Mouse (Mus musculus): ENCODE results near the gene Jph3.

Jph3 gene

DNA sequence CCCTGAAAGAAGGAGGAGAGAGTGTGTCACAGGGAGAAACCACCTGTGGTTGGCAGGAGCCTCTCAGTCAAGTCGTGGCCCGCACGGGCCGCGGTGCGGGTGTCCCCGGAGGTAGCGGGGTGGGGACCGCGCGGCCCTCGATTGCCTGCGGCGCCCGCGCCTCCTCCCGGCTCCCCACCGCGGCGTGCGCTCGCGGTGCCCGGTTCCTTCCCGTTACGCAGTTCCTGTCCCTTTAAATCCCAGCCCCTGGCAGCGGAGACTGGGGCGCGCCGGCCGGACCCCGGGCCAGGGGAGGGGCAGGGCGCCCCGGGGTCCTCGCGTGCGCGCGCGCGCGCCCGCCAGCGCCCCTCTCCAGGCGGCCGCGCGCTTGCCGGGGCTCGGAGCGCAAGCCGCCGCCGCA, 331 bp downstream of the Jph3 start:
- in situ Hi-C loops (cut with MboI, MseI): no loop called here

DNA sequence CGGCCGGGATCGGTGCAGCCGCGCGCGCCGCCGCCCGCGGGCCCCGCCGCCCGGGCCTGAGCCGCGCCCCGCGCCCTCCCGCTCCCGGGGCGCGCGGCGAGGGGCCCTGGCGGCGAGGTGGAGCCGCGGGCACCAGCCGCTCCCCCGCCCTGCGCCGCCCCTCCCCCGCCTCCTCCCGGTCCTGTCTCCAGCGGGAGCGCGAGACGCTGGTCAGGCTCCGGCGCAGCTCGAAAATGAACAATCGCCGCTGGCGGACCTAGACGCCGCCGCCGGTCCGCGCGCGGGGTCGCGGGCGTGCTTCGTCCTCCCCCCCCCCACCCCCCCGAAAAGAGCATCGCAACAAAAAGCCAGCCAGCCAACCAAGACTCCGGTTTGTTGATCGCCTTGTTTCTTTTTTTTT, 747 bp downstream of the Jph3 start:
- in situ Hi-C loops (cut with MboI, MseI): no loop called here

DNA sequence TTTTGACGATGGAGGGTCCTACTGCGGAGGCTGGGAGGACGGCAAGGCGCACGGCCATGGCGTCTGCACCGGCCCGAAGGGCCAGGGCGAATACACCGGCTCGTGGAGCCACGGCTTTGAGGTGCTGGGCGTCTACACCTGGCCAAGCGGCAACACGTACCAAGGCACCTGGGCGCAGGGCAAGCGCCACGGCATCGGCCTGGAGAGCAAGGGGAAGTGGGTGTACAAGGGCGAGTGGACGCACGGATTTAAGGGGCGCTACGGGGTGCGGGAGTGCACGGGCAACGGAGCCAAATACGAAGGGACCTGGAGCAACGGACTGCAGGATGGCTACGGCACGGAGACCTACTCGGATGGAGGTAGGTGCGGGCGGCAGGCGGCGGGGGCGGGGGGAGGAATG, 1.2 kb downstream of the Jph3 start:
- in situ Hi-C loops (cut with MboI, MseI): no loop called here

DNA sequence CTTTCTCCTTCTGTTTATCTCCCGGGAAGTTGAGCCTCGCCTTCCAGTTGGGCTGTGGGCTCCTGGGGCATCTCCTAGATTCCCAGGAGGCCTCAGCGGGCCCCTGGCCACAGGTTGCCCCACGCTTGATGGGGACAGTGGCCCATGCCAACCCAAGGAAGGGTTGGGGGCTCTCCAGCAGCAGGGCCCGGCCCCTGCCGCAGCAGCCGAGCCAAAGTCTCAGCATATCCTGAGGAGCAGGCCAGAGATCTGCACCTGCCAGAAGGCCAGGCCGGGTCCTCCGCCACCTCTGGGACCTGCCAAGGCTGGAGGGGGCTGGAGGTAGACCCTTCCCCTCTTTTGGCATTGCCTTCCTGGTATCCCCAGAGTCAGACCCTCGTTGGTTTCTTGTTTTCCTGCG, 1.6 kb downstream of the Jph3 start:
- in situ Hi-C loops (cut with MboI, MseI): no loop called here

DNA sequence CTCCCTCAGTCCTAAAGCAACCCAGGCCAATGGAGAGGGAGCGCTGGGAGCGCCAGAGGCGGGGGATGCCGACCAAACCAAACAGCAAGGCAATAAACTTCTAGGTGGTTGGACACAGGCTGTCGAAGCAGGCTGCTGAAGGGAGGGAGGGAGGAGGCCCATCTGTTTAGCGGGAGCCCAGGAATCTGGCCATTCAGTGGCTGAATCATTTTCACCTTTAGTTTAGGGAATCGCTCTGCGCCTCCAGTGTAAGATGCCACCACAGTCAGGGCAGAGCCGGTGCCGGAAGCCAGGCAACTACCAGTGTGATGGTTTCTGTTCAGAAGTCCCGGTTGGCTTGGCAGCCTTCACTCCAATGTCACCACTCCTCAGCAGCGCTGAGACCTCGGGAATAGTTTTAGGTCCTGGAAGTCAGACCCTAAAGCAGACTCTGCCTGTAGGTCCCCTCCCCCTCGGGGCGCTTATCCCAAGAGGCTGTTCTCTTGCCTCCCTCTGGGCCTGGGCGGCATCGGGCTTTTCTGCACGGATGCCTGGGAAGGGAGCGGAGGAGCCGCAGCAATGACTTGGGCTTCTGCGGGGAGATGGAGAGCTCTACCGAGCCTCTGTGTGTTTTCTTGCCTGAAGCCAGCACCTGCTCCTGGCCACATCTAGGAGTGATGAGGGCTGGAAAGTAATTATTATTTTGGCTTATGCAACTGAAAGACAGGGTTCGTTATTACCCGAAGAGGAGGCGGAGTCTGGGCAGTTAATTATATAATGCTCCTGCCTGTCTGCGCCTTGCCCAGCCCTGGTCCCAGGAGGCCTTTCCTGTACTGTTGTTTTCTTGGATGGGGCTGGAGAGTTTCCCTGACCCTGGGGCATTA, 2.3 kb downstream of the Jph3 start:
- in situ Hi-C loops (cut with MboI, MseI): no loop called here

DNA sequence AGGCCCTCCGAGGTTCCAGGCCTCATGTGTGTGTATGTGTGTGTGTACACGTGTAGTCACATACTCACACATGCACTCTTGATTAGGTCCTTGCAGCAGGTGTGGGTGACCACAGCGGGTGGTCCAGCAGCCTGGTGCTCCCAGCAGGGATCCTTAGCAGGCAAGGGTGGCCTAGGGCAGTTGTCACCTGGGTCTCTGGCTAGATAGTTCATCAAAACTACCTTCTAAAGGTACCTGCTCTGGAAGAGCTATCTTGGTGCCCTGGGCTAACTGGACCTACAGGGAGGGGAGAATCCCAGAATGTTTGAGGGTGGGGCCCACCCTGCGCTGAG, 2.9 kb downstream of the Jph3 start:
- in situ Hi-C loops (cut with MboI, MseI): no loop called here

DNA sequence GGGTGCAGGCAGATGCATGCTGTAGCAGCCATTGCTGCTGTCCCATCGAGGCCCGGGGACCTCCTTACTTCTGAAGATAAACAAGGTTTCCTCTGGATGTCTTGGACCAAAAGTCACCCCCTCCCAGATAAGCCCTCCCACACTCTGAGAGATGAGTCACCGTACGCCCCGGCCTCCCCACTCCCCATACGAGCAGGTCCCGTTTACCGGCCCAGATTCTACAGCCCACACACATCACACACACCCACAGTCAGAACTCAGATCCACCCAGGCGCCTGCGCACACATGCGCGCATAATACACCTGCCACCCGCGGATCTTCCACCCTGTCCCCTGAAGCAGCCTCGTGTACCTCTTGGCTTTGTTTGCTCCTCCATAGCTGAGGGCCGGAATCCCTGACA, 4.8 kb downstream of the Jph3 start:
- in situ Hi-C loops (cut with MboI, MseI): no loop called here

DNA sequence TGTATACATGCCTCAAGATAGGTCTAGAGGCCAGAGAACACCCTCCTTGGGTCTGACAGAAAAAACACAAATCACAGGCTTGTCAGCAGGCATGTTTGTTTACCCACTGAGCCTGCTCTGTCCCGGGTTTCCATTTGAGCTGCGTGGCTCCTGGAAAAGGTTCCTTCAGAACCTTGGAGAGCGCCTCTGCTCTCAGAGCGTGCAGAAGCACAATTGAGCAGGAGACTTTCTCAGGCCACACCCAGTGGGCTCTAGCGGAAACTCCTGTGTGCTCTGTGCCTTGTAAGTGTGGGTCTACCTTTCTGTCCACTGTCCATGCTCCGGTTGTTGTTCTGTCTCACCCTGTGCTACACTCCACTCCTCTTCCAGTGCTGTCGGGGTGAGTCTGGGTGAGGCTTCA, 6.8 kb downstream of the Jph3 start:
- in situ Hi-C loops (cut with MboI, MseI): no loop called here

DNA sequence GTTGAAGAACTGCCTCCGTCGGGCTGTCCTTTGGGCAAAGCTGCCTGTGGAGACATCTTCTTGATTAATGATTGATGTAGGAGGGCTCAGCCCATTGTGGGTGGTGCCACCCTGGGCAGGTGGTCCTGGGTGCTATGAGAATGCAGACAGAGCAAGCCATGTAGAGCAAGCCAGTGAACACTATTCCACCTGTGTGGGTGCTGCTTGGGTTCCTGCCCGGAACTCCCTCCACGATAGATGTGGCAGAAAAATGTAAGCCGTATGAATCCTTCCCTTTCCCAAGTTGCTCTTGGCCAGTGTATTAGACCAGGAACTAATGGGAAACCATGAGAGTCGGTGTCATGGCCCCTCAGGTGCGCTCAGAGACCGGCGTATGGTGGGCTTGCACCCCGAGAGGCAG, 11.3 kb downstream of the Jph3 start:
- in situ Hi-C loops (cut with MboI, MseI): no loop called here

DNA sequence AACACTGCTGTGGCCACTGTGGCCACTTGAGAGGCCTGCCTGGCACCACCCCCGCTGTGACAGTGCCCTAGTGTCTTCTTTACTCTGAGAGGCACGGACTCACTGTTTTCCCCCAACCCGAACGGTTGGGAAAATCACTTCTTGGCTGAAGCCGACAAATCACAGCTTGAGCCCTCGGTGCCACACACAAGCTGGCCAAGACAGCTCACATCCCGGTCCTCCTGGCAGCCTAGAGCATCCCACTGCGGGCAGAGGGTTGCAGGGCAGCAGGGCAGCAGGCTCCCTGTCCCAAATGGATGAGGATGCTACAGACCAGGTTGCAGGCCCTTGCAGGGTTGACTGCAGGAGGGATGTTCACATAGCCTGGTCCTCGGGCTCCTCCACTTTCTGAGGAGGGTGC, 20.1 kb downstream of the Jph3 start:
- in situ Hi-C loops (cut with MboI, MseI): no loop called here

DNA sequence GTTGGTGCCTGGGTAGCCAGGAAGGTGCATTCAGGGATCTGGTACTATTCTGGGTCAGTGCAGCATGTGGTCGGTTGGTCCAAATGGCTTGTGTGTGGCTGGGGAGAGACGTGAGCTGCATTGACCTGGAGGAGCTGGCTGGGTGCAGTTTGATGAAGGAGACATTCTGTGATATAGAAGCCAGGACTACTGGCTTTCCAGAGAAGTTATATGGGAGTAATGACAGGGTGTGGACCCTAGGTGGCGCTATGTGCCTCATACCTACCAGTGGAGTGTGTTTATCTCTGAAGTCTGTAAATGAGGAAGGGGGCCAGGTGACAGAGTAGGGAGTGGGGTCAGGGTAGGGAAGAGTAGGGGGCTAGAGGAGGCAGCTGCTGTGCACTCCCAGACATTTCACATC, 21.1 kb downstream of the Jph3 start:
- in situ Hi-C loops (cut with MboI, MseI): loop anchor here (10.0 kb wide), 1 partner anchor 174 kb away; no protein-coding TSS in a partner anchor

DNA sequence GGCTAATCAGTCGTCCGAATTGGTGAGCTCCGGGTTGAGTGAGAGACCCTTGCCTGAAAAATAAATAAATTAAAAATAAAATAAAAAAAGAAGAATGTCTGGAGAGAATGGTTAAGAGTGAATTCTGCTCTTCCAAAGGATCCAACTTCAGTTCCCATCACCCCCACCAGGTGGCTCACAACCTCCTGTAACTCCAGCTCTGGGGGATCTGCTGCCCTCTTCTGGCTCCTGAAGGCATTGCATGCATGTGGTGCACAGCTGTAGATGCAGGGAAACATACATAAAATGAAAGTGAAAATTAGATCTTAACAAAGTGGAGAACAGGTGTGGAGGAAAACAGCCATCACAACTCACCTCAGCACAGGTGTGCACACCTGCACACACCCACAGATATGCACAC, 22.0 kb downstream of the Jph3 start:
- in situ Hi-C loops (cut with MboI, MseI): loop anchor here (10.0 kb wide), 1 partner anchor 173 kb away; no protein-coding TSS in a partner anchor

DNA sequence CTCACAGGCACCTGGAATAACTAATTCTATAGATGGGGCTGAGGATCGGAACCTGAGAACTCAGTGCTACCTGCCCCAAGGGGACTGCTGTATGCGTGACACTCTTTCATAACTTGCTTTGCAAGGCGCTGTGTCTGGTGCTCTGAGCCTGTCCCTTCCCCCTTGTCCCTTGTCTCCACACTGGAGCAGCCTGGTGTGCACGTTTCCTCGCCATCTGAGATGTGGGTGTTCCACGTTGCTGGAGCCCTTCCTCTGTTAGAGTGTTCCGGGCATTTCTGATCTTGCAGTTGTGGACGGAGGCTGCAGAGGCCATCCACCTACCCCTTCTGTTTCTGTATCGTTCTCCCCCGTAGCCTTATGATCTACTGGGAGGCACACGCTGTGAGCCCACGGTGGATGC, 29.0 kb downstream of the Jph3 start:
- in situ Hi-C loops (cut with MboI, MseI): loop anchor here (10.0 kb wide), 1 partner anchor 166 kb away; no protein-coding TSS in a partner anchor

DNA sequence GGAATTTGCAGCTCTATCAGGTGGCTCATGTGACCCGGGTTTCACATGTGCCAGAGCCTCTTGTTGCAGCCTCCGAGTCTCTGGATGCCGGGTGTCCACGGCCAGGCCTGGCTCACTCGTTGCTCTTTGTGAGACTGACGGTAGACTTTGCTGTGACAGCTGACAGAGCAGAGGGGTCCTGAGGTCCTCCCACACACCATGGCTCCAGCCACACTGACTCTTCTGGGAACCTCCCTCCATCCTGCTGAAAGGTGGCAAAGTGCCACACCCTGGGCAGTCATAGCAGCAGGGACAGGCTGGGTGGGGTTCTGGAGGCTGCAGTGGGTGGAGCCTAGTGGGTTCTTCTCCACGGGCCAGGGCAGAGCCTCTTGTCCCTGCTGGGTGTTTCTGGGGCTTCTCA, 31.1 kb downstream of the Jph3 start:
- in situ Hi-C loops (cut with MboI, MseI): loop anchor here (10.0 kb wide), 2 partner anchors 496 to 1126 kb away; no protein-coding TSS in a partner anchor

DNA sequence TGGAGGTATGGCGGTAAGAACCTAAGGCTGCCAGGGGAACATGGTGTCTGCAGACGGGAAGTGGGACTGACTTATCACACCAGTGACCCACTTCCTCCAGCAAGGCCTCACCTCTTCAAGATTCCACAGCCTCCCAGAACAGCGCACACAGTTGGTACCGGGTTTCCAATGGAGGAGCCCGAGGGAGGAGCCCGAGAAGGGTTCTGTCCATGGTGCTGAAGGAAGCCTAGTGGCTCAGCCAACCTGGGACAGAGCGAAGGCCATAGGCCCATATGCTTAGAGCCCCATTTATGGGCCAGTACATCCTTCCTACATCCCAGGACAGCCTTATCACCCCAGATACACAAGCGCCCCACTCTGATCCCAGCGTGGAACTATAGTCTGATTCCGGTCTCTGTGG, 32.1 kb downstream of the Jph3 start:
- in situ Hi-C loops (cut with MboI, MseI): loop anchor here (10.0 kb wide), 2 partner anchors 497 to 1127 kb away; no protein-coding TSS in a partner anchor

DNA sequence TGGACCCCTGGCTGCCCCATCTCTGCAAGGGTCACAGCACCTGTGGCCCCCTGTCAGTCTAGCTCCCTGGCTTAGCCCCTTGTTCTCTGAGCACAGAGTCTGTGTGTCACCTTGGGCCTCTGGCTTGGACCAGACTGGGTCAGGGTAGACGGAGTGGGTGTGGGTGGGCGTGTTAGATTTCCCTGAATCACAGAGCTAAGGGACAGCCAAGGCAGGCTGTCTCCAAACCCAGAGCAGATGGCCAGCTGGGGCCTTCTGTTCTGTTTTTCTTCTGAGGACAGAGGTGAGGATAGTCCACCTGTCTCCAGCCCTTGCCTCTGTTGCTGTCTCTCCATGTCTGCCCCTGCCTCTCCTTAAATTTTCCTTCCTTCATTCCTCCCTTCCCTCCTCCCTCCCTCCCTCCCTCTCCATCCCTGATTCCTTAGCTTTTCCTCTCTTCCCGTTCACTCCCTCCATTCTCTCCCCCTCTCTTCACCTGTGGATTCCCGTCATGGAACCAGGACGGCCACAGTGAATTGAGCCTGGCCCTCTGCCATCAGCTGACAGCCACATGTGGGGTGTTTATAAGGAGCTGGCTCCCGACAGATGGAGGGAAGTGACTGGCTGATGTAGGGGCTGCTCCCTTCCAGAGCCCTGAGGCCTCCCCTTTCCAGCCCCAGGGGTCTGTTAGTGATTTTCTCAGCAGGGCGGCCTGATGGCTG, 33.7 kb downstream of the Jph3 start:
- in situ Hi-C loops (cut with MboI, MseI): loop anchor here (10.0 kb wide), 2 partner anchors 498 to 1128 kb away; no protein-coding TSS in a partner anchor

DNA sequence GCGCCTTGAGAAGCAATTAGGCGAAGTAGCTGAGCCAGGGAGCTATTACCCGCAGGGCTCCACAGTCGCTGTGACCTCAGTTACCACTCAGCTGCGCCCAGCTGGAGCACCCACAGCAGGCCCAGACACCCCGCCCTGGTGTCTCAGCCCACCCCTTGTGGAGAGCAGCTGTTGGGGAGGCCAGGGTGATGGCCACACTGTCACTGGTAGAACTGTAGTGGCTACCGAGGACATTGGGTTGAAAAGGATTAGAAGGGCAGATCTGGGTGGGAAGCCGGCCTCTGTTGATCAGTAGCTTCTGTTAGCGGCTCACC, 34.2 kb downstream of the Jph3 start:
- in situ Hi-C loops (cut with MboI, MseI): loop anchor here (10.0 kb wide), 2 partner anchors 499 to 1129 kb away; no protein-coding TSS in a partner anchor

DNA sequence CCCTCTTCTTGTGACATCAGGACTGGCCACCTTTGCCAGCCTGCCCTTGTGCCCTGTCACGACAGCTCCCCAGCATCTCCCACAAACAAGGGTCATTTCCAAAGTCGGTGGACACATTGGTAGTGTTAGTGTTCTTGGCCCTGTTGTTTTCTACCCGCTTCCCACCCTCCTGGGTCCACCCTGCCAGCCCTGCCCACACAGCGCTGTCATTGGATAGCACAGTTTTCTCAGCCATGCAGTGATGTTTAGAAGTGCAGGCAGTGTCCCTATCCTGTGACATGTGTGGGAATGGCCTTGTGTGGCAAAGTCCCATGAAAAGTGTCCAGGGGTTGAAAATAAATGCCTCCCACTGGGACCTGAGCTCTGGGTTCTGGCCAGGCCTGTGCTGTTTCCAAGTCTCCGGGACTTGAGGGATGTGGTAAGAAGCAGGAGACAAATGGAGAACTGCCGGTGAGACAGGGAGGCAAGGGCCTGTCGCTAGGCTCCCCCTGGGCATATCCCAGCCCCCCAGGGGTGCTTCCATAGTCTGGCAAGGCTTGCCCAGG, 36.2 kb downstream of the Jph3 start:
- in situ Hi-C loops (cut with MboI, MseI): loop anchor here (10.0 kb wide), 2 partner anchors 501 to 1131 kb away; no protein-coding TSS in a partner anchor

DNA sequence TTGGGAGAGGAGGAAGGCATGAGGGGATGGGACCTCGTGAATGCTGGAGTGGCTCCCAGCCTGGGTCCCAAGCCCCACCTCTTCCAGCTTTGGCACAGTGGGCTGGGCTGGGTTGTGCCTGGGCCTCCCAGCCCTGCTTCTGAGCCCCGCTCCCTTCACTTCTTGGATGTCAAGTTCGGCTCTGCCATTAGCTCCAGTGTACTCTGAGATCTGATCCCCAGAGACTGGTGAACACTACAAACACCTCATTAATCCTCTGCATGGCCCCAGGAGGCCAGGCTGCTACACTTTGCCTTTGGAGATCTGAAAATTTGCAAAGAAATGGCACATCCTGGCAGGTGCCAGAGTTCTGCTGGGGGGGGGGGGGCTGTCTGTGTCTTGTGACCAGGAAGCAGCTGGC, 39.7 kb downstream of the Jph3 start:
- in situ Hi-C loops (cut with MboI, MseI): loop anchor here (10.0 kb wide), 2 partner anchors 504 to 1134 kb away; no protein-coding TSS in a partner anchor

DNA sequence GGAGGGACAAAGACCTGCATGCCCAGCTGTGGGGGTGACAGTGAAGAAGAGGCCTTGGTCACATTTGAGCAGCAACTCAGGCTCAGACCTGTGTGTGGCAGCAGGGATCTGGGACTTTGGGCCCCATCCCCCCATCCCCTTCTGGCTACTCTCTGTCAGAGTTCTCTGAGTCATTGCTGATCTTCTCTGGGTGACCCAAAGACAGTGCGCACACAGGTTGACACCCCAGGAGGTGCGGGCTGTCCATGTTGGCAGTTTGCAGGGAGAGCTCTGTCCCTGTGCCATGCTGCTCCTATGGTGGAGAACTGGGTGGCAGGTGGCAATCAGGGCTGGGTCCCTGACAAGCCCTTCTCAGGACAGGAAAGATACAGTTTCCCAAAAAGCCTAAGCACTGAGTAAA, 40.2 kb downstream of the Jph3 start:
- in situ Hi-C loops (cut with MboI, MseI): loop anchor here (10.0 kb wide), 2 partner anchors 505 to 1135 kb away; no protein-coding TSS in a partner anchor

DNA sequence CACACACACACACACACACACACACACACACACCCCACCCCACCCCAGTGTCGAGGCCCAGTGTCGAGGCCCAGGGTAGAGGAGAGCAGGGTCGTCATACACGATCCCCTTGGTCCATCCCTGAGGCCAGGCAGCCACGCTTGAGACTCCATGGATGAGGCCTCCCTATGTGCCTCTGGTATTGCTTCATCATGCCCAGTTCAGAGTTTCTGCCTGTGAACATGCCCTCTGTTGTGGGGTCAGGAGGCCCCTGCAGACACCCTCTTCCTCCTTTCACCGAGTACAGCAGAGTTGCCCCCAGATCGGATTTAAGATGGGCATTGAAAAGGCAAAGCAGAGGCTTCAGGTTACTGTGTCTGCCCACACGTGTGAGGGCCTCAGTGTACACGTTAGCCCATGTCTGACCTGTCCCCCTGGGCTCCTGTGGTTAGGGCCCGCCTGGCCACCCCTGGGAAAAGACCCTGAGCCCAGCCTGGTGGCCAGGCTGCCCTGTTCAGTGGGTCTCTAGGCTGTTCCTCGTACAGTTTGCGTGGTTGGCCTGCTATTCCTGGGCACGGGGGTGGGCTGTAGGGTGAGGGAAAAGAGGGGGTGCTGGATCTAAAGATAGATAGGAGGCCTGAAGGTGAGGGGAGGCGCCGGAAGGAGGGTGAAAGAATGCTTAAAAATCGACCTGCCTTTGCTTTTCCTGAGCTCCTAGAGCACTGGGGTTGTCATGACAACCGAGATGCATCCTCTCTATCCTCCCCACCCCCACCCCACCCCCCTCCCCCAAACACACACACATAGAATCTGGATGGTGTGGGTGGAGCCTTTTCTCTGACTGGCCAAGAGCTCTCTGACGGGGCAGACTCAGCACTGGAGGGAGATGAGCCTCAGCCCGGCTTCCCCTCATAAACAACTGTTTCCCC, 41.7 kb downstream of the Jph3 start:
- in situ Hi-C loops (cut with MboI, MseI): no loop called here

Measured in T-helper 2 cell (primary cell).